Mouse (Mus musculus) cerebellum, adult 2 months (tissue): ENCODE data around the gene Pus3.

ENCODE experiments used
- CTCF ChIP-seq: fragments of 200-500 bp; IDR thresholded peaks from 2 replicates; pipeline ENCODE4 v1.5.1; 2011; ENCODE audit warnings: low read depth, mild to moderate bottlenecking, control low read depth, low read length, moderate library complexity, borderline replicate concordance; ENCODE audit not compliant: insufficient read depth
- POLR2A ChIP-seq: fragments of 200-500 bp; IDR thresholded peaks from 2 replicates; pipeline ENCODE4 v1.6.1; 2011; ENCODE audit warnings: low read length, control low read depth, borderline replicate concordance; ENCODE audit not compliant: insufficient read depth

DNA sequence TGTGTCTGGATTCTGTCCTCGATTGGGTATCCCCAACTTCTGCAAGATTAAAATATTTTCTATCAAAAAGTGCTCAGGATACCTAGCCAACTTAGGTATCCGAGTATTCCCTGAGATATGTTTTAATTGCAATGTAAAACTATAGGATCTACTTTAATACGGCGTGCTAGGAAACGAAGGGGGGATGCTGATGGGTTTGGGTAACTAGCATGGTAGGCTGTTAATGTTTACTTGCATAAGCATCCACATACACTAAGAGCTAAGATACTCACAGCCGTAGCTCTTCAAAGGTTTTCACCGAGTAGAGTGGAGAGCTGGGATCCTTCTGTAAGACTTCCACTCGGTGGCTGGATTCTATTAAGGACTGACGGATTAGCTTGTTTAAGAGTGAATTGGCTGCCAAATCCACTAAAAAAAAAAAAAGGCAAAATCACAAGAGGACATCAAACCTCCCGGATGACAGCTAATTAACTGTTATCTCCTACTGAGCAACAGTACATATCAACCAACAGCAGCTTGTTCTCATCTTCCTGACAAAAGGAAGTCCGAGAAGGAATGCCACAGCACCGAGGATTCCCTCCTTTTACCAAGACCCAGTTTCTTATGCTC lies 1.8 kb upstream of the Pus3 start:
- no peak for TF ChIP-seq CTCF
- no peak for TF ChIP-seq POLR2A
